Mouse (Mus musculus) hindbrain, embryonic 11.5 days (tissue): ENCODE results near the gene Cdc14b. TPM values are rescaled to one million over a fixed set of nuclear protein-coding genes. Genes with fewer than 3 reads are reported as not detected.

Experiments
- ATAC-seq: fragments of 200-750 bp; cut with Nextera tagmentation; 2 replicates; pipeline ENCODE4 v1.8.0; 2017; ENCODE audit warnings: mild to moderate bottlenecking, moderate TSS enrichment, moderate library complexity; ENCODE audit not compliant: low FRiP score
- DNase-seq: peaks from one replicate; pipeline ENCODE4 v3.0.0-alpha.2; 2015; ENCODE audit warnings: low spot score
- H3K27ac ChIP-seq: fragments of 300-500 bp; sonication (generic); 2 replicates; pipeline ENCODE4 v1.5.1; 2014; ENCODE audit warnings: mild to moderate bottlenecking, low read depth, low read length
- H3K27me3 ChIP-seq: fragments of 300-500 bp; sonication (generic); 2 replicates; pipeline ENCODE4 v1.6.1; 2014; ENCODE audit warnings: mild to moderate bottlenecking, low read length, moderate library complexity, mixed read lengths; ENCODE audit not compliant: control insufficient read depth, insufficient read depth
- H3K36me3 ChIP-seq: fragments of 300-500 bp; sonication (generic); 2 replicates; pipeline ENCODE4 v1.6.1; 2014; ENCODE audit warnings: mild to moderate bottlenecking, low read length, moderate library complexity, mixed read lengths; ENCODE audit not compliant: control insufficient read depth, insufficient read depth
- H3K4me1 ChIP-seq: fragments of 300-500 bp; sonication (generic); replicated peaks from 2 replicates; pipeline ENCODE4 v1.6.1; 2014; ENCODE audit warnings: low read length, mixed read lengths; ENCODE audit not compliant: control insufficient read depth, insufficient read depth
- H3K4me2 ChIP-seq: fragments of 300-500 bp; sonication (generic); replicated peaks from 2 replicates; pipeline ENCODE4 v1.6.1; 2014; ENCODE audit warnings: mild to moderate bottlenecking, low read depth, low read length
- H3K4me3 ChIP-seq: fragments of 300-500 bp; sonication (generic); 2 replicates; pipeline ENCODE4 v1.5.1; 2014; ENCODE audit warnings: low read depth, low read length
- H3K9ac ChIP-seq: fragments of 300-500 bp; sonication (generic); 2 replicates; pipeline ENCODE4 v1.6.1; 2014; ENCODE audit warnings: low read depth, low read length
- H3K9me3 ChIP-seq: fragments of 300-500 bp; sonication (generic); 2 replicates; pipeline ENCODE4 v1.6.1; 2016; ENCODE audit warnings: low read length; ENCODE audit not compliant: control insufficient read depth
- WGBS: fragments of 180-500 bp; shearing (Covaris S2); extraction: QIAGEN DNeasy Blood & Tissue Kit; methylation state at CpG from one replicate; pipeline ENCODE4 v1.1.7; 2014; 5-methylcytosine and 5-hydroxymethylcytosine counted together
- polyA plus RNA-seq: library from polyadenylated mRNA; unstranded; fragments of >200 nt; fragmentation: Nextera tagmentation; extraction: Ambion mirVana; gene quantifications from 2 replicates; pipeline ENCODE4 v1.2.1, GENCODE M21; 2014

Cdc14b gene
- polyA plus RNA-seq, 1 experiment from 2014 or later: 14.9 TPM

DNA sequence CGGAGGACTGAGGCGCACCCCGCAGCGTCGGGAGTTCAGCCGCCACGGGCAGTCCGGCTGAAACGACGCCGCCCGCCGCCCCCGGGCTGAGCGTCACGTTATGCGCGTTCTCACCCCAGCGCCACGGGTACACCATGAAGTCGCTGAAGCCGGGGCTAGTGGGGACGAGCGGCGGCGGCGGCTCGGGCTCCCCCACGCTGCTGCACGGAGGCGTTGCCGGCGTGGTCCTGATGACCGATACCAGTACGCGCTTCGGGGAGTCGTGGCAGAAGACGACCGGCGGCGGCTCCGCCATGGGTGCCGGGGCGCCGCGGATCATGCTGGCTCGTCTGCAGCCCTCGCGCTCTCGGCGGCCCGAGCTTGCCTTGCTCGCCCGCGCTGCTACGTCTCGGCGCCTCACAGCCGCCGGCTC is 122.4 kb downstream of the Cdc14b start:
- DNase-seq (peak; percentile 61), ATAC-seq (peak; percentile 57)
- peak overlapping the region; percentile 72 for H3K9ac ChIP-seq
- H3K9me3 ChIP-seq: no peaks in the 10 kb centered on the region
- H3K27ac ChIP-seq: peak overlapping the region; percentile 74
- peak overlapping the region; percentile 95 for H3K4me2 ChIP-seq
- WGBS: 0% methylated on average over 54 of the region's 61 CpGs
- H3K27me3 ChIP-seq: no peaks in the 10 kb centered on the region
- H3K4me3 ChIP-seq: peak overlapping the region; percentile 93
- H3K36me3 ChIP-seq: no peaks in the 10 kb centered on the region
- H3K4me1 ChIP-seq: no peaks in the 10 kb centered on the region

GRCm38 (mm10) chr13:64152241-64152669 is 122.8 kb downstream of the Cdc14b start:
- no peaks in the 10 kb centered on the region for H3K4me1 ChIP-seq
- H3K4me2 ChIP-seq: peak overlapping the region; percentile 95
- no peaks in the 10 kb centered on the region for H3K36me3 ChIP-seq
- H3K4me3 ChIP-seq: peak overlapping the region; percentile 93
- peak overlapping the region; percentile 74 for H3K27ac ChIP-seq
- WGBS: 0% methylated on average over 42 of the region's 42 CpGs
- no peaks in the 10 kb centered on the region for H3K27me3 ChIP-seq
- DNase-seq (peak; percentile 87), ATAC-seq (peak; percentile 31)
- no peaks in the 10 kb centered on the region for H3K9me3 ChIP-seq
- peak overlapping the region; percentile 72 for H3K9ac ChIP-seq

- DNase-seq (no peak), ATAC-seq (no peak)
- Histone ChIP-seq H3K27ac (no peak overlapping the region), H3K9ac (0 out of 2 replicates have a peak overlapping the region, but pooled peaks have one; percentile 2), H3K4me1 (no peaks in the 10 kb centered on the region), H3K4me2 (no peak overlapping the region), H3K9me3 (no peaks in the 10 kb centered on the region), H3K36me3 (no peaks in the 10 kb centered on the region), H3K27me3 (no peaks in the 10 kb centered on the region), H3K4me3 (no peak overlapping the region)
- WGBS: 72% methylated on average over 5 of the region's 5 CpGs
These were observed 125.0 kb downstream of the Cdc14b start for GRCm38 (mm10) chr13:64150121-64150520.

Other genes starting within 250 kb of the Cdc14b start
- gene Hsd17b3, start 186.1 kb downstream of the Cdc14b start, polyA plus RNA-seq: not detected in 2 replicates
- 5.6 and 6.9 TPM in 2 replicates for gene Slc35d2, start 145.9 kb downstream of the Cdc14b start, polyA plus RNA-seq
- gene Zfp367, start 122.1 kb downstream of the Cdc14b start, polyA plus RNA-seq: 20.3 and 21.8 TPM in 2 replicates
- 30.3 and 31.0 TPM in 2 replicates for gene Habp4, start 113.5 kb downstream of the Cdc14b start, polyA plus RNA-seq
- 16.9 and 21.6 TPM in 2 replicates for gene Aaed1, start 37.4 kb upstream of the Cdc14b start, polyA plus RNA-seq
- 122 and 135 TPM in 2 replicates for gene Ctsl, start 95.6 kb upstream of the Cdc14b start, polyA plus RNA-seq
- gene Cdk20, start 157.0 kb upstream of the Cdc14b start, polyA plus RNA-seq: 7.3 and 7.4 TPM in 2 replicates
- not detected in 2 replicates for gene Fam240b, start 222.5 kb upstream of the Cdc14b start, polyA plus RNA-seq